9 mouse cellular contexts compared by ENCODE assay signal in genomic region chr2:174283341-174283740, GRCm38 (mm10). TPM values are rescaled to one million over a fixed set of nuclear protein-coding genes. Genes with fewer than 3 reads are reported as not detected.
DNase-seq lines count a peak whose midpoint lies in the region; ATAC-seq lines count a peak whose summit lies in the region.
"Had no signal": no experiment of that assay in that cellular context is flagged by ENCODE, and none has a peak within 500 bp of the region (broad histone marks: within the 10 kb centered on the region; RNA-seq: fewer than 3 reads in every experiment).

No protein-coding gene starts in this region.

- H3K9ac ChIP-seq in heart, embryonic 15.5 days: no peak overlapping the region
- no peak overlapping the region for H3K9ac ChIP-seq in embryonic facial prominence, embryonic 12.5 days
- no peak overlapping the region for H3K9ac ChIP-seq in intestine, embryonic 14.5 days (ENCODE audit: low read length)
- no peak overlapping the region for H3K9ac ChIP-seq in midbrain, embryonic 16.5 days (ENCODE audit: low read depth, low read length)

- H3K4me3 ChIP-seq in heart, embryonic 15.5 days: peak overlapping the region; percentile 34
- 0 out of 2 replicates have a peak overlapping the region, but pooled peaks have one; percentile 36 for H3K4me3 ChIP-seq in embryonic facial prominence, embryonic 12.5 days
- H3K4me3 ChIP-seq in intestine, embryonic 14.5 days (ENCODE audit: low read depth, low read length): peak overlapping the region; percentile 36
- peak overlapping the region; percentile 32; the same call in 1 of the 2 replicates for H3K4me3 ChIP-seq in midbrain, embryonic 16.5 days (ENCODE audit: low read depth, low read length)

- H3K27ac ChIP-seq in heart, embryonic 15.5 days: no peak overlapping the region
- H3K27ac ChIP-seq in embryonic facial prominence, embryonic 12.5 days: no peak overlapping the region
- no peak overlapping the region for H3K27ac ChIP-seq in intestine, embryonic 14.5 days (ENCODE audit: low read depth)
- no peak overlapping the region for H3K27ac ChIP-seq in midbrain, embryonic 16.5 days (ENCODE audit: low read length)
- H3K27ac ChIP-seq: macrophage had no signal

- peaks cover 47% of the 10 kb centered on the region for H3K36me3 ChIP-seq in heart, embryonic 15.5 days
- peaks cover 57% of the 10 kb centered on the region for H3K36me3 ChIP-seq in embryonic facial prominence, embryonic 12.5 days
- peaks cover 70% of the 10 kb centered on the region for H3K36me3 ChIP-seq in intestine, embryonic 14.5 days (ENCODE audit: control insufficient read depth, insufficient read depth, low read length)
- peaks cover 43% of the 10 kb centered on the region for H3K36me3 ChIP-seq in midbrain, embryonic 16.5 days (ENCODE audit: control insufficient read depth, insufficient read depth, low read length)

- 0 out of 2 replicates have a peak, but pooled peaks cover 2% of the 10 kb centered on the region for H3K4me1 ChIP-seq in heart, embryonic 15.5 days (replicated peaks)
- H3K4me1 ChIP-seq in embryonic facial prominence, embryonic 12.5 days: 0 out of 2 replicates have a peak, but pooled peaks cover 3% of the 10 kb centered on the region
- no peaks in the 10 kb centered on the region for H3K4me1 ChIP-seq in intestine, embryonic 14.5 days (replicated peaks; ENCODE audit: control insufficient read depth, insufficient read depth, low read length)
- no peaks in the 10 kb centered on the region; the same call in 1 of the 2 replicates for H3K4me1 ChIP-seq in midbrain, embryonic 16.5 days (ENCODE audit: control insufficient read depth, insufficient read depth, low read length)

- intact Hi-C loops in heart, postnatal 25 days (cut with DNase I): loop anchor here (2.0 to 10.0 kb wide), 2 partner anchors 697 to 1099 kb away; no protein-coding TSS in a partner anchor

- 0 out of 2 replicates have a peak, but pooled peaks cover 4% of the 10 kb centered on the region for H3K9me3 ChIP-seq in heart, embryonic 15.5 days (replicated peaks)
- peaks cover 20% of the 10 kb centered on the region for H3K9me3 ChIP-seq in embryonic facial prominence, embryonic 12.5 days
- peaks cover 31% of the 10 kb centered on the region for H3K9me3 ChIP-seq in intestine, embryonic 14.5 days (ENCODE audit: control insufficient read depth, low read length)
- H3K9me3 ChIP-seq in midbrain, embryonic 16.5 days (replicated peaks; ENCODE audit: control insufficient read depth, low read length, poor library complexity, severe bottlenecking): peaks cover 19% of the 10 kb centered on the region; the same call in 1 of the 2 replicates

- WGBS in heart, embryonic 15.5 days: 49% methylated on average over 11 of the region's 11 CpGs
- WGBS in embryonic facial prominence, embryonic 12.5 days: 42% methylated on average over 11 of the region's 11 CpGs
- 52% methylated on average over 11 of the region's 11 CpGs for WGBS in intestine, embryonic 14.5 days
- WGBS in midbrain, embryonic 16.5 days: 55% methylated on average over 11 of the region's 11 CpGs

- peak overlapping the region; percentile 52 for H3K4me2 ChIP-seq in heart, embryonic 15.5 days
- H3K4me2 ChIP-seq in embryonic facial prominence, embryonic 12.5 days (replicated peaks): peak overlapping the region; percentile 54
- peak overlapping the region; percentile 49 for H3K4me2 ChIP-seq in intestine, embryonic 14.5 days (ENCODE audit: low read length)
- H3K4me2 ChIP-seq in midbrain, embryonic 16.5 days (ENCODE audit: low read length): peak overlapping the region; percentile 53

- no peak for ATAC-seq in heart, embryonic 15.5 days (replicated peaks; ENCODE audit: insufficient number of reproducible peaks, insufficient read depth, low FRiP score, low read depth)
- no peak for ATAC-seq in embryonic facial prominence, embryonic 12.5 days (ENCODE audit: insufficient number of reproducible peaks, insufficient read depth, low FRiP score, low TSS enrichment)
- ATAC-seq in intestine, embryonic 14.5 days (replicated peaks; ENCODE audit: low FRiP score, low TSS enrichment, low read depth): 0 out of 2 replicates have a peak, but pooled peaks have one; percentile 4
- no peak for ATAC-seq in midbrain, embryonic 16.5 days
- no peak for ATAC-seq in megakaryocyte, adult 5-6 weeks (ENCODE audit: poor library complexity, severe bottlenecking)

- H3K27me3 ChIP-seq in heart, embryonic 15.5 days: peaks cover 45% of the 10 kb centered on the region
- H3K27me3 ChIP-seq in embryonic facial prominence, embryonic 12.5 days: peaks cover 40% of the 10 kb centered on the region
- peaks cover 34% of the 10 kb centered on the region for H3K27me3 ChIP-seq in intestine, embryonic 14.5 days (replicated peaks; ENCODE audit: control insufficient read depth, insufficient read depth, low read length)
- H3K27me3 ChIP-seq in midbrain, embryonic 16.5 days (ENCODE audit: control insufficient read depth, insufficient read depth, low read depth, low read length): peaks cover 20% of the 10 kb centered on the region

- DNase-seq in heart, postnatal 25 days (ENCODE audit: low spot score): no peak
- no peak for DNase-seq in intestine, embryonic 14.5 days (ENCODE audit: low spot score)
- DNase-seq in c-Kit-positive CD71-positive TER-119-positive erythroid progenitor cells, embryonic 14.5 days (ENCODE audit: low spot score): no peak
- DNase-seq in thymus, postnatal 0 days (ENCODE audit: low spot score): no peak

RNA-seq across cellular contexts. Expression of gene Gnas, which starts 0.8 kb away (rescaled TPM):
- 1,401 and 1,438 TPM in 2 replicates for polyA plus RNA-seq in heart, embryonic 15.5 days (2015; fragmentation: Nextera tagmentation; extraction: Ambion mirVana)
- total RNA-seq in heart, postnatal 25 days (2021): 1,000 to 10,000 TPM; 1,170 to 1,213 TPM
- 1,926 and 2,042 TPM in 2 replicates for polyA plus RNA-seq in embryonic facial prominence, embryonic 12.5 days (2016; fragmentation: Nextera tagmentation; extraction: Ambion mirVana)
- 1,658 and 1,793 TPM in 2 replicates for polyA plus RNA-seq in intestine, embryonic 14.5 days (2014; fragmentation: Nextera tagmentation; extraction: Ambion mirVana)
- 1,445 and 1,454 TPM in 2 replicates for polyA plus RNA-seq in midbrain, embryonic 16.5 days (2015; fragmentation: Nextera tagmentation; extraction: Ambion mirVana)
- total RNA-seq in megakaryocyte, adult 5-6 weeks (2015): 518 and 554 TPM in 2 replicates
- 238 and 262 TPM in 2 replicates for total RNA-seq in megakaryocyte, adult 5-6 weeks (2017)
- polyA plus RNA-seq in thymus, postnatal 0 days (2015; fragmentation: Nextera tagmentation; extraction: Ambion mirVana): 679 TPM in 2 replicates
